Mouse (Mus musculus): ENCODE data around the gene Tacc2. TPM values are rescaled to one million over a fixed set of nuclear protein-coding genes. Genes with fewer than 3 reads are reported as not detected.

Gene Tacc2
- polyA plus RNA-seq, 3 experiments from 2014 or later, result 3.7 to 8.8 (median 6.6) TPM

GRCm38 (mm10) chr7:130692943-130693799, 115.9 kb downstream of the Tacc2 start:
- ATAC-seq, result no peak

GRCm38 (mm10) chr7:130693800-130694193, 116.6 kb downstream of the Tacc2 start:
- ATAC-seq, result no peak

GRCm38 (mm10) chr7:130695669-130696338, 118.6 kb downstream of the Tacc2 start:
- no peak for ATAC-seq

- no peak for ATAC-seq
Observed at GRCm38 (mm10) chr7:130696347-130697234, 119.4 kb downstream of the Tacc2 start.

- no peak for ATAC-seq
Observed at GRCm38 (mm10) chr7:130698480-130698879, 121.2 kb downstream of the Tacc2 start.

- no peak for ATAC-seq
Observed at GRCm38 (mm10) chr7:130701336-130701735, 124.1 kb downstream of the Tacc2 start.

GRCm38 (mm10) chr7:130705230-130705629, 128.0 kb downstream of the Tacc2 start:
- ATAC-seq, result no peak

GRCm38 (mm10) chr7:130708940-130709339, 131.7 kb downstream of the Tacc2 start:
- no peak for ATAC-seq

- no peak for ATAC-seq
Observed at GRCm38 (mm10) chr7:130709372-130710274, 132.4 kb downstream of the Tacc2 start.

- no peak for ATAC-seq
Observed at GRCm38 (mm10) chr7:130711851-130712250, 134.6 kb downstream of the Tacc2 start.

- no peak for ATAC-seq
Observed at GRCm38 (mm10) chr7:130713319-130713718, 136.1 kb downstream of the Tacc2 start.

GRCm38 (mm10) chr7:130715467-130715866, 138.2 kb downstream of the Tacc2 start:
- no peak for ATAC-seq

- no peak for ATAC-seq
Observed at GRCm38 (mm10) chr7:130716341-130716740, 139.1 kb downstream of the Tacc2 start.

GRCm38 (mm10) chr7:130716989-130717388, 139.8 kb downstream of the Tacc2 start:
- no peak for ATAC-seq

- no peak for ATAC-seq
Observed at GRCm38 (mm10) chr7:130719931-130720598, 142.8 kb downstream of the Tacc2 start.

- no peak for ATAC-seq
Observed at GRCm38 (mm10) chr7:130720646-130721335, 143.6 kb downstream of the Tacc2 start.

GRCm38 (mm10) chr7:130726185-130726584, 148.9 kb downstream of the Tacc2 start:
- no peak for ATAC-seq

GRCm38 (mm10) chr7:130726724-130727422, 149.6 kb downstream of the Tacc2 start:
- ATAC-seq, result peak; percentile 43

GRCm38 (mm10) chr7:130727560-130727959, 150.3 kb downstream of the Tacc2 start:
- ATAC-seq, result no peak

- ATAC-seq, result no peak
Observed at GRCm38 (mm10) chr7:130731792-130732191, 154.6 kb downstream of the Tacc2 start.

Data from inflammation-experienced regulatory T-cells, adult 6 months (primary cell).